Mouse (Mus musculus): ENCODE data around the gene Dppa3. TPM values are rescaled to one million over a fixed set of nuclear protein-coding genes. Genes with fewer than 3 reads are reported as not detected.

Gene Dppa3
- total RNA-seq (2021) (not detected), polyA plus RNA-seq (2012; rRNA removed) (not detected in 2 replicates)
- long read RNA-seq = 0 reads

DNA sequence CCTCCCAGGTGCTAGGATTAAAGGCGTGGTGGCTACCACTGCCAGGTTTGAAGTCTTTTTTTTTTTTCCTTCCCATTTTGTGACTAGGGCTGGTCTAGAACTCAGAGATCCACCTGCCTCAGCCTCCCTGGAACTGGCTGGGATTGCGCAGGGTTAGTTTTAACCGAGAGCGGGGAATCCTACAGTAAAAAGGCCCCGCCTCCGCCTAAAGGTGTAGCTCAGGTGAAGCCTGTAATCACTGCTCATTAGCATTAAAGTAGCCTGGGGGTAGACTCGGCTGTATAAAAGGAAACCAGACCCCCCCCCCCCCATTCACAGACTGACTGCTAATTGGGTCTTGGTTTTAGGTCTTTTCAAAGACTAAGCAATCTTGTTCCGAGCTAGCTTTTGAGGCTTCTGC lies at the start of gene Dppa3:
Dppa3 (plus strand) TSS at position 301 of the 400 bp plus-strand sequence.
- no peak for DNase-seq

DNA sequence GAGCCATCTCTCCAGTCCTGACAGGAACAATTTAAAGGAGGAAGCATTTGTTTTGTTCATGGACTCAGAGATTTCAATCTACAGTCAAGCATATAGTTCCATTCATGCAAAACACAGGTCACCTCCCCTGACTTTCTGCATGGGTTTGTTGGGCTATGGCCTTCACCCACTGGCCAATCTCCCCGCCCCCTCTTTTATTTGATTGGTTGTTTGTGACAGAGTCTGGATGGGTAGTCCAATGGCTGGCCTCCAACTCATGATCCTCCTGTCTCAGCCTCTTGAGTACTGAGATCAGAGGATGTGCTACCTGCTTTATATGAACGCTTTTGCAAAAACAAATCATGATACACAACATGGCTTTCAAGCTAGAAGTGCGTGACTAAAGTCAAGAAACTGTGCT lies 49.2 kb upstream of the Dppa3 start:
- DNase-seq = no peak

DNA sequence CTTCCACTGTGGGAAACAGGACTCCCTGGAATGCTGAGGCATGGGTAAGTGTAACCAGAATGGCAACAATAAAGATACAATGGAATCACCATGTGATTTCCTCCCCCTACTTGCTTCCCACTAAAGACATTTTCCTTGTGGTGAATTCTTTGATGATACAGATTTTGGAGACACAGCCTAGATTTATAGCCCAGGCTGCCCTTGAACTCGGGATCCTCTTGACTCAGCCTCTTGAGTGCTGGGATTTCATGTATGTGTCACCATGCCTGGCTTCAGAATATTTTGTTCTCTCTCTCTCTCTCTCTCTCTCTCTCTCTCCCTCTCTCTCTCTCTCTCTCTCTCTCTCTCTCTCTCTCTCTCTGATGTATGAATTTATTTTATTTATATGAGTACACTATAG lies 47.1 kb upstream of the Dppa3 start:
- peak; percentile 59 for DNase-seq

DNA sequence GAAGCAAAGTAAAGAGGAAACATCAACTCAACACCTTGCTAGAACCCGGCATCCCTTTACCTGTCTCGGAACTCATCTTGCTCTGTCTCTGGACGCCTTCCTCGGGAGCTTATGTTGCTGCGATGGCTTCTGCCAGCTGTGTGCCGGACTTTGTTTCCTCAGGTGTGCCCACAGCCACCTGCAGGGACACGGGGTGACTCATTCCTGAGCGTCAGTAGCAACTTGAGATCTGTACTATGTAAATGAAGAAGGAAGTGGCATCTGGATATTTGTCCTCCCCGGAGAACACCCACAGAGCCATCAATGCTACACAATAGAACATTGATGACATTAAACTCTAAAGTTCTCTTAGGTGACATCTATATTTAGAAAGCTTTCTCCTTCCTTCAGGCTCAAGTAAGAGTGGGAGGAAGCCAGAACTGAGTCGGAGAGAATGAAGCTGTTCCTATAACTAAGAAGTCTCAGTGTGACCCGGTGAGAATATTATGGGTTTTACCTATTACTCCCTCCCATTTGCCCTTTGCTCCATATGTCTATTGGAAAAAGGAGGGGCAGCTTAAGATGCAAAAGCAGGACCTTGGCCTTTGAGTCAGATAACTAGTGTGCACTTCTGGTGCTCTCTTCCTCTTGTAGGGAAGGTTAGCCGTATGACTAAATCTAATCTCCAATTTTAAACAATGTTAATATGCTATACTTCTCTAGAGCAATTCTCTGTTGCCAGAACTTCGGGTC lies 35.0 kb upstream of the Dppa3 start:
- DNase-seq = no peak

DNA sequence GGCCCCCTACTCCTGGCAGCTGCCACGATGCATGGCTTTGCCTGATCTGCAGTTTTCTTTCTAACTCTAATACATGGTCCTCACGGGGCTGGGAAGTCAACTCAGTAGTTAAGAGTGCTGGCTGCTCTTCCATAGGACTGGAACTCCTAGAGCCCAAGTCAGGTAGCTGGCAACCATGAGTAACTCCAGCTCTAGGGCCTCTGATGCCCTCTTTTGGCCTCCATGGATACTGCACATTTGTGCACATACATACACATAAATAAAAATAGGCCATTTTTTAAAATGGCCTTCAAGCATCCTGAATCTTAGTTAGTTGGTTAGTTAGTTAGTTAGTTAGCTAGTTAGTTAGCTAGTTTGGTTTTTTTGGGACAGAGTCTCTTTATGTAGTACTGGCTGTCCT lies 33.3 kb upstream of the Dppa3 start:
- DNase-seq = no peak

DNA sequence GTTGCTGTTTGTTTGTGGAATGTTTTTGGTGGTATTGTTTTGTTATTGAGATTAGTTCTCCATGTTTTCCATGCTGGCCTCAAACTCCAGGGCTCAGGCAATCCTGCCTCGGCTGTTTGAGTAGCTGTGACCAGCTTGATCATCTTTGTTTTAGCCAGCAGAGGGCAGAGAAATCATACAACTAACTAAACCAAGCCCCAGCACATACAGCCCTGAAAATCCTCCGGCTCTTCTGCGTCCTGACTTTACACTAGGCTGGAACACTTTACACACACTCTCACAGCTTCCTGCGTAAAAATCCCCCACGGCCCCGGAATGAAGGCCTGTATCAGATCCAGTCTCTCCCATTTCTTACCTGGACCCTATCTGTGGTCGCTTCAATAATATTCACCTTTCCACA lies 30.6 kb upstream of the Dppa3 start:
- DNase-seq = peak; percentile 36

DNA sequence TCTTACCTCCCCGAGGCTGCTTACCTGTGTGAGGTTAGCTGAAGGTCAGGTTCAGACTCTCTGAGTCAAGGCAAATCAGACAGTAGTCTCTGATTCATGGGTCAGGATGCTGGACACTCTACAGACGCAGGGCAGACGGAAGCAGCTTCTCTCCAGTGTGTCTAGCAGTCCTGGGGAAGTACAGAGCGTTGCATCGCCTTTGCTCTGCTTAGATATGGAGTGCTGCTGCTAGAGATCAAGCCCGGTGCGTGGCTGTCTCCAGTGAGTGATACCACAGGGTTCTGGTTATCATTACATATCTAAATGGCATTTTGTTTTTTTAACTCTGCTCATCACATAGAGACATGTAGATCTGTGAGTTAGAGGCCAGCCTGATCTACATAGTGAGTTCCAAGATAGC lies 29.6 kb upstream of the Dppa3 start:
- no peak for DNase-seq

DNA sequence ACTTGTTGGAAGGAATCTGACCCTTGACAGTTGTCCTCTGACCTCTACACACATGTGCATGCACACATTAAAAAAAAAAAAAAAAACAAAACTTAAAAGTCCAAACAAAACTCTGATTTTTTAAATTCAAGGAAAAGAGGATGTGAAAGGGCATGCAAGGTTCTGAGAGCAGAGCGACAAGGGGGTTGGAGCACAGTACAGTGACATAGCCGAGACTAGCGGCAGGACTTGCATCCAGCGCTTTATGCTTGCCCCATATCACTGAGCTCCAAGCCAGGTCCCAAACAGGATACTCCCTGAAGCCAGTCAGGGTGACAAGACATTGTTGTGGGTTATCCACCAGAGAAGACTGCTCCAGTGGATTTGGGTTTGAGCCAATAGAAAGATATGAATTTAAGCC lies 28.2 kb upstream of the Dppa3 start:
- no peak for DNase-seq

DNA sequence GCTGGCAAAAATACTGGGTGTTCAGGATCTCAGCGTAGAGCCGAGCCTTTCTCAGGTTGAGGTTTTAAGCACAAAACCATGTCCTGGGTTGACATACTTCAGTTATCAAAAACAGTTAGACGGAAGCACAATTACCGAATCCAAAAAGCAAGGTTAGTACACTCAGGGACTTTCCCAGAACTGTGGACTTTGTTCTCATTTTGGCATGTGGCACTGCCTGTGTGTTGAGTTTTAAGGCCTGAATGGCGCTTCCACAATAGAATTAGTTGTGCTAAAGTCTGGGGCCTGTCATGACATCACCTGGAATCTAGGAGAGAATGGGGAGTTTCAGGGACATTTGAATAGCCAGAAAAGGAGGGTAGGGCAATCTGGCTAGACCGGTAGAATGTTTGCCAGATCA lies 27.8 kb upstream of the Dppa3 start:
- no peak for DNase-seq

DNA sequence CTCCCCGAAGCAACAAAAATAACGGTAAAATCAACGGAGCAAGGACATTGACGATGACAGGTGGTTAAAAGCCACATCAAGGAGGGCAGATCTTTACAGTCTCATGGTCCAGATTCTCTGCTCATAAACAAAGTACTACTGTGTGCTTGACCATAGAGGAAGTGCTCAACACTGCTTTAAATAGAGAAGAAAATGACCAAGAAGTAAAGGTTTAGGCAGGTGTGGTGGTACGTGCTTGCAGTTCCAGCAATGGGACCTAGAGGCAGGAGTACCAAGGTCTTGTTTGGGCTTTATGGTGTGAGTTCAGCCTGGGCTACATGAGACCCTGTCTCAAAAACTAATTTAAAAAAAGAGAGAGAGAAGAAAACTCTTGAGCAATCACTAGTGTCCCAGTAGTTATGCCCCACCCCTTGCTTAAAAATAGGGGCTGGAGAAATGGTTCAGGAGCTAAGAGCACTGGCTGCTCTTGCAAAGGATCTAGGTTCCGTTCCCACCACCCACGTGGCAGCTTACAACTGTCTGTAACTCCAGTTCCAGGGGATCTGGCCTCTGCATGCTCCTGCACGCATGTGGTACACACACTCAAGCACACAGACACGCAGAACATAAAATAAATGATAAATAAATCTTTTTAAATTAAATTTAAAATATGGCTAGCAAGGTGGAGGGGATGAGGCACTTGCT lies 27.0 kb upstream of the Dppa3 start:
- no peak for DNase-seq

DNA sequence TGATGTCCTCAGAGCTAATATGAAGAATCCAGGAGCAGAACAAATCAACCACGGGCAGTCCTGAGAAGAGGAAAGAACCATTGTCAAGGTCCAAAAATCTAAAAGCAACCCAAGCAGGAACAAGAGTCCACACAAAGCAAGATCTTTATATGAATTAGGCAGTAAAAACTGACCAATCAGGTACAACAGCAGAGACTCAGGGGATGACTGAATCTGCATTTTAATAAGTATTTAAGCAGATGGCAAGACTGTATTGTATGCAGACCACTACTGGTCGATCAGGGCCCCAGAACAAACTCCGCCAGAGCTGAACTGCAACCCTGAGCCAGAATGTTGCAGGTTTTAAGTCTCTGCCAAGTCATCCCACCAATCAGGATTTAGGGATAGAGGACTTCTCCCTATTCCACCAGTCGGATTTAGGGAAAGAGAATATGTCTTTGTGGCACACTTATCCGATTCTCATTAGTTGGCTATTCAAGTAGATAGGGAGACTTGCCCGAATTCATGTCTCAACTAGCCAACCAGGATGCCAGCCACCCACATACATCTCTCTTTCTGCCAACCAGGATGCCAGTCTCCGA lies 26.1 kb upstream of the Dppa3 start:
- DNase-seq = no peak

DNA sequence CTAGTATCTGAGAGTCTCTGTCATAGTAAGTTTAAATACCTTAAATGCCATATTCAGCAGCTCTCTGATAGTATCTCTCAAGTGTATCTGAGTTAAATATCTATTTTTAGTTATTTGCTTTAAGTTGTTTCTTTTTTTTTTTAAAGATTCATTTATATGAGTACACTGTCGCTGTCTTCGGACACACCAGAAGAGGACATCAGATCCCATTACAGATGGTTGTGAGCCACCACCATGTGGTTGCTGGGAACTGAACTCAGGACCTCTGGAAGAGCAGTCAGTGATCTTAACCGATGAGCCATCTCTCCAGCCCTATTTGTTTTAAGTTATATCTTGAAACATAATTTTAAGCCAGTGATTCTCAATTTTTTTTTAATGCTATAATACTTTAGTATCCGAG lies 25.2 kb upstream of the Dppa3 start:
- DNase-seq = no peak

DNA sequence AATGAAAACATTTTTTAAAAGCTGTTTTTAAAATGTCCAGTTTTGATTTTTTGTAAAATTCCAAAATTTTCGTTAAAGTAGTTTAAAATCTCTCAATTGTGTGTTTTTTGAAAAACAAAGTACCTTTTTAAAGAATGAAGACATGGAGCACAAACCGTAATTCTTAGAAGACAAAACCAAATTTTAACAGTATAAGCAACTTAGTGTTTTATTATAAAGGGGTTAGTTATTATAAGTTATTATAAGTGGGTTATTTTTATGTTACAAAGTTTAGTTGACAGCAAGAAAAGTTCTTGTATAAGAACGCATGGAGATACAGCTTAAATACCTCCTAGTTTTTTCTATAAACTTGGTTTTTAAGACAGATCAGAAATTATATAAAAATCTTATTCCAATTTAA lies 24.6 kb upstream of the Dppa3 start:
- DNase-seq = no peak

DNA sequence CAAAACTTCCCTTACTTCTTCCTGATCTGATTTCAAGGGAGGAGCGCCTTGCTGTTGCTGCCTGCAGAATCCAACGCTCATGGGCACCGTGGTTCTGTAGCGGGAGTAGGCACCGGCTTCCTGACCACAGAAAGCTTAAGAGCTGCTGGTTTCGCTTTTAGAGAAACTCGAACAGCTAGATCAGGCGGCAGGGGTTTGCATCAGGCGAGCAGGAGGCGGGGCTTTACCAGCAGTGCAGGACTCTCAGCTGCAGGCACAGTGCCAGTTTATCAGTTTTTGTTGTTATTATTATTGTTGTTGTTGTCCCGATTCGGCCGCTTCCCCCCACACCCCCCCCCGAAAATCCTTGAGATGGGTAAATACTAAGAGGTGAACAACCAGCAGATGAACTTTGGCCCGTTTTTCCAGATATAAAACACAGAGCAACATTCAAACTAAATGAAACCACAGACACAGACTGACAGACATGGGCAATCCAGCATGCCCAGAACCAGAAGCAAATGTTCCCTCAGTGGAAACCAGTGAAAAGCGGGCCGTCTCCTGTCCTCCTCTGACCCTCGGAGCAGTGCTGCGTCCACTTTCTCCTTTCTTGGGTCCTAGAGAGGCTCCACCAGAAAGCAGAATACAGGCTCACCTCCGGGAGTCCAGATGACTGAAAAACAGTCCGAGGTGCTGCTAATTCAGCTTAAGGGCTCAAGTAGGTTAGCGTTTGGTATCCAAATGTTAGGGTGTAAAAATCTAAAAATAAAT lies 23.8 kb upstream of the Dppa3 start, which contains the start of gene Apobec1:
Apobec1 (minus strand) TSS at position 203 of the 750 bp plus-strand sequence.
- DNase-seq = peak; percentile 89

DNA sequence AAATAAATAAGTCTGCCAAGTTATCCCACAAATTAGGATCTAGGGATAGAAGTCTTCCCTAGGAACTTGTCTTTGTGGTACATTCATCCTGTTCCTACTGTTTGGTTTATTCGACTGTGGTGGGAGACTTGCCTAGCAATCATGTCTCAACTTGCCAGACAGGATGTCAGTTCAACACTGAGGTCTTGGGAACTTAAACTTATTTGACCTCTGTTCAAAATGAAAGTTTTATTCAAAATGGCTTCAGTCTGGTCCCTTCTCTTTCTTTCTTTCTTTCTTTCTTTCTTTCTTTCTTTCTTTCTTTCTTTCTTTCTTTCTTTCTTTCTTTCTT lies 23.3 kb upstream of the Dppa3 start:
- DNase-seq = no peak

DNA sequence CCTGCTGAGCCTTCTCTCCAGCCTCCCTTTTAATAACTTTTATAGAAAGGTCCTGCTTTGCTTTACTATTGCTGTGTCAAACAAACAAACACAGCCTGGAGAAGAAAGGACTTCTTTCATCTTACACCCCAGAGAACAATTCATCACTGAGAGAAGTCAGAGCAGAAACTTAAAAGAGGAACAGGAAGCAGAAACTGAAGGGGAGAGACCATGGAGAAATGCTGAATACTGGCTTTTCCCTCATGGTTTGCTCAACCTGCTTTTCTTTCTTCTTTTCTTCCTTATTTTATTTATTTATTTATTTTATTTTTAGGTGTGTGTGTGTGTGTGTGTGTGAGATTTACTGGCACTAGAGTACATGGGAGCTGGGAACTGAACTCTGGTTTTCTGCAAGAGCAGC lies 21.9 kb upstream of the Dppa3 start:
- no peak for DNase-seq

DNA sequence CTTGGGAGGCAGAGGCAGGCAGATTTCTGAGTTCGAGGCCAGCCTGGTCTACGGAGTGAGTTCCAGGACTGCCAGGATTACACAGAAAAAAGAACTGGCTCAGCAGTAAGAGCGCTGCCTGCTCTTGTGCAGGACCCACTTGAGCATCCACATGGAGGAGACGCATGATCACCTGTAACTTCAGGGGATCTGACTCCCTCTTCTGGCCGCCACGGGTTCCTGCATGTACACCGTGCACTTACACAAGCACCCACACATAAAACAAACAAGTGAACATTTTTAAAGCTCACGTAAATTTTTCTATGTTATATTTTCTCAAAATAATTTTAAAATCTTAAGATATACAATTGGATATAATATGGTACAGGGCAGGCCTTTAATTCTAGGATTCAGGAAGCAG lies 20.7 kb upstream of the Dppa3 start:
- DNase-seq = no peak

DNA sequence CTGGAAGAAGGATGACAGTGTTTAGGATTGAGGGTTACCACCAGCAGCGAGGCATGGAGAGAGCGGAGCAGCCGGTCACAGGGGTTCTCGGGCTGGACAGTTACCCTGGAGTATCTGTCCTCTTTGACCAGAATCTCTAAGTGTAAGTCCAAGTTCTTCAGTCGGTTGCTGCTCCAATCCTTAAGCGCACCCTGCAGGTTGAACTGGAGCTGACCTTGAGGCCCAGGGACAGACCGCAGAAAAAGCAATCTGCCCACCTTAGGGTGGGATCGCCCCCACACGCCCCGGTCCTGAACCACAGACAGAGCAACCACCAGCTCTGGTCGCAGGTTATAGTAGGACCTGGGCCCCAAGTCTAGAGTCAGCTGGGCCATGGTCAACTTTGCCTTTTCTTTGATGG lies 19.5 kb upstream of the Dppa3 start:
- DNase-seq = no peak

DNA sequence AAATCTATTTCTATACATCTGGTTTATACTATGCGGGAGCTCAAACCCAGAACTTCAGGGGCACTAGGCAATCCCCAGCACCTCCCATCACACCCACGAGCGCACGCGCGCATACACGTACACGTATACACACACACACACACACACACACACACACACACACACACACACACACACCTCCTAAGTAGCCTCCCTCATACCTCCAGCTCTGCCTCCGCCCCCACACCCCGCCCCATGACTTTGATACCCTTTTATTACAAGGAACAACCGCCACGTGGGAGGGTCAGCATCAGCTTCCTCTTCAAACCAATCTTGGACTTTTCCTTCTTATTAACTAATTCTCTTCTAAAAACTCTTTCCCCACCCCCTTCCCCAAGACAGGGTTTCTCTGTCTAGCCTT lies 18.5 kb upstream of the Dppa3 start:
- no peak for DNase-seq

DNA sequence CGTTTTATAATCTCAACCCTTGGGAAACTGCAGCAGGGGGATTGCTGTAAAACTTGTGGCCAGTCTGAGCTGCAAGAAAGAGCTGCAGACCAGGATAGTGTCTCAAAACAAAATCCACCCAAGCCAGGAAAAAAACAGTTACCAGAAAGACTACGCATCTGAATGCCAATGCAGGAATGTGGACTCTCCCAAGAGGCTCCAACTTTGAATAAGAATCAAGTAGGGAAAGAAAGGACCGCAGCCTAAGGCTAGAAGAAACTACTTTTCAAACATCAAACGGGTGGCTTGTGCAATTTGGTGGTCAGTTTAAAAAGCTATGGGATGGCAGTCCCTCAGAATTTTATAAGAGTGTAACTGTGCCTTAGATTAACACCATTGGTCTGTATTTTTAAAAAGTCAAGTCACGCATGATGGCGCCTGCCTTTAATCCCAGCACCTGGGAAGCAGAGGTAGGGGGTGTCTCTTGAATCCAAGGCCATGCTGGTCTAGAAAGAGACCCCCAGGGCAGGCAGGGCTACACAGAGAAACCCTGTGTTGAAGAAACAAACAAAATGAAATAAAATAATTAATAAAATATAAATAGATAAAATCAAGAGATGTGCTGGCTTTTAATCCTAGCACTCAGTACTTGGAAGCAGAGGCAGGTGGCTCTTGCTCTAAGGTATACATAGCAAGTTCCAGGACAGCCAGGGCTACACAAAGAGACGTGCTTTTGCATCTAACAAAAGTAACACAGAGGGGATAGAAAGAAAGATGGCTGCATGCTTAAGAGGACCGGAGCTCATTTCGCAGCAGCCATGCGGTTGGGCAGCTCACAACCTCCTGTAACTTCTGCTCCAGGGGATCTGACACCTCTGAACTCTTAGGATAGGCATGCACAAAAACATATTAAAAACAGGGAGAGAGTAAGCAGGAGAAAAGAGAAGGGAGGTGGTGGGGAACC lies 17.5 kb upstream of the Dppa3 start:
- no peak for DNase-seq

DNA sequence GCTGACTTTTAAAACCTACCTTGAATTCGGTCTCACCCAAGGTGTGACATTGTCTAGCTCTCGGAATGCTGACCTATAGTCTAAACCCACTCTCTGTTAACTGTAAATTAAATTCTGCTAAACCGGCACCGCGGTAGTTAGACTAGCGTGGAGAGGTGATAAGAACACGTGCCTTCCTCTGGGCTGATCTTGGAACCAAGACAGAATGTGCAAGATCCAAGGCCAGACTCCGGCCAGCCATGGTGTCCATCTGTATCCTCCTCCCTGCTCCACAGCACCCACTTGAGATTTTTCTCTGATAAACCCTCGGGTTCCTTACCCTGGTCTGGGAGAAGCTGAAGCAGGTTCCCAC lies 16.9 kb upstream of the Dppa3 start:
- no peak for DNase-seq

DNA sequence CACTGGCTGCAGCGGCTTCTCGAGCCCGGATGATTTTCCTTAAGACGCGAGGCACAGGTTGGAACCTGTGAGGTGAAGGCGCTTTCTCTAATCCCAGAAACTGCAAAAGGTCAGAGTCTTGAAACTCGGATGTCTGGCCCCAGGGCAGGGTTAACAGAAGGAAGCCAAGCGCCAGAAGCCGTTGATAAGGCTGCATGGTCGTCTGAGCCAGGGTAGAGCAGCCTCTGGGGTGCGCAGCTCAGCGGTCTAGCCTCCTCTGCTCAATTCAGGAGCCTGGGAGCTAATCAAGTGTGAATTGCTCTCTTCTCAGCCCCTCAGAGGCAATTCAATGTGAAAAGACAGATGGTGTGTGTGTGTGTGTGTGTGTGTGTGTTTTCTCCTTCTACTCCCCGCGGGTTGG lies 16.4 kb upstream of the Dppa3 start, which contains the start of gene Gdf3:
Gdf3 (minus strand) TSS at position 317 of the 400 bp plus-strand sequence.
- no peak for DNase-seq

Measured in adrenal gland, adult 2 months (tissue).